Mouse (Mus musculus): ENCODE measurements around the gene Unc13d.
"Not testable (repeated sequence)": the region's sequence is repeated elsewhere in the genome, so short reads cannot be mapped to it uniquely, and the experiment has no call there.

Gene Unc13d

GRCm38 (mm10) chr11:116077446-116078204 is at the start of gene Unc13d:
TSS of gene Unc13d (minus strand) at chr11:116077961.
- DNase-seq (ENCODE audit: low spot score): no peak

DNA sequence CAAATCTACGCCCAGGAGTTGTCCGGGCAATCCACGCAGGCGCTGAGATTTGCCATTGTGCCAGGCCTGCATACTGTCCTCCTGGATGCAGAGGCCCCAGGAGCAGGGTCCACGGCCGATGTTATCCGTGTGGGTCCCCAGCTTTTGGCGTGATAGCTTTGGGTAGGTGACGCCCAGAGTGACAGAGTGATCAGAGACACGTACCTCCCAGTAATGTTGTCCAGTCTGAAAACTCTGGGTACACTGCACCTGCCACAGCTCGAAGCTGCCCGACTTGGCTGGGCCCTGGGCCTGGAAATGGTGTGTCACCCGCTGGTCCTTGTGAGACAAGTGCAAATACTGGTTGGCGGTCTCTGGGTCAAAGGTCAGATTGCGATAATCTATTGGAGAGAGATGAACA is 48.5 kb upstream of the Unc13d start:
- DNase-seq (ENCODE audit: low spot score): no peak

DNA sequence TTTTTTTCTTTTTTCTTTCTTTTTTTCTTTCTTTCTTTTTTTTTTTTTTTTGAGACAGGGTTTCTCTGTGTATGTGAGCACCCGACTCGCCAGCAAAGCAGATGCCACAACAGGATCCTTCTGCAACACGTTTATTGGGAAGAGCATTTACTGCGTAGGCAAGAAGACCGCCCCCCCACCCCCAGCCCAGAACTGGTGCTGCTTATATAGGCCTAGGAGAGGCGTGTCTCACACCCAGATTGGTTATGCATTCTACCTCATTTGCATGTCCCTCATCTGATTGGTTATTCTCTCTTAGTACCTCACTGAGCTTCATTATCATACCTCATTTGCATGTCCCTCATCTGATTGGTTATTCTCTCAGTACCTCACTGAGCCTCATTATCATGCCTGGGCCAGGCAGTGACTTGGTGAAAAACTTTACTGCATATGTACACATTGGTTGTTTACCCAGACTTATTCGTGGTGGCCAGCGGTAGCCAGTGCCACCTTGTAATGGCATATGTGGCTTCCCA is 44.0 kb upstream of the Unc13d start:
- not testable (repeated sequence) for DNase-seq (ENCODE audit: low spot score)

DNA sequence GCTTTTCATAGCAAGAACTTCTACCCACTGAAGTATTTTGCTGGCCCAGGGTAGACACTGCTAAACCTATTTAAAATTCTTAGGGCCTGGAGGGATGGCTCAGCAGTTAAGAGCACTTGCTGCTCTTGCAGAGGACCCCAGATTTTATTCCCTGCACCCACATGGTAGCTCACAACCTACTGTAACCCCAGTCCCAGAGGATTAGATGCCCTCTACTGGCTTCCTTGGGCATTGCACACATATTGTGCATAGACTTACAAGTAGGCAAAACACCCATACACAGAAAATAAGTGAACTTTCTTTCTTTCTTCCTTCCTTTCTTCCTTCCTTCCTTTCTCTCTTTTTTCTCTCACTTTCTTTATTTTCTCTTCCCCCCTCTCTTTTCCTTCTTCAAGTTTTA is 40.1 kb upstream of the Unc13d start:
- DNase-seq (ENCODE audit: low spot score): no peak

DNA sequence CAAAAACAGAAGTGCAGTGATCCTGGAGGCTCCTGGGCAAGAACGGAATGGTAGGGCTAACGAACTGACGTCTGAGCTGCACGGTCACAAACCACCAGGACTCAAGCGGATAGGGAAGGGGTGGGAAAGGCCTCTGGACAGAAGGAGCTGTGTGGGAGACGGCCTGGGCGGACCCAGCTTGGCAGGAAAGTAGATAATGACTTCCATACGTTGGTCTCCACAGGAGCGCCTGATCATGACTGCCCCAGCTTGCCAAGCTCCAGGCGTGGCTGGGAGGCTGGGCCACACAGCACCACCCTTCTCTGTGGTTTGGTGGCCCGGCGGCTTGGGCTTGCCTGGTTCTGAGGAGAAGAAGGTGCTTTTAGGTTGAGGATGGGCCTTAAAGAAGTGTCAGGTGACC is 39.5 kb upstream of the Unc13d start:
- DNase-seq (ENCODE audit: low spot score): no peak

- DNase-seq (ENCODE audit: low spot score): no peak
Measured at GRCm38 (mm10) chr11:116111611-116112203, 33.9 kb upstream of the Unc13d start.

DNA sequence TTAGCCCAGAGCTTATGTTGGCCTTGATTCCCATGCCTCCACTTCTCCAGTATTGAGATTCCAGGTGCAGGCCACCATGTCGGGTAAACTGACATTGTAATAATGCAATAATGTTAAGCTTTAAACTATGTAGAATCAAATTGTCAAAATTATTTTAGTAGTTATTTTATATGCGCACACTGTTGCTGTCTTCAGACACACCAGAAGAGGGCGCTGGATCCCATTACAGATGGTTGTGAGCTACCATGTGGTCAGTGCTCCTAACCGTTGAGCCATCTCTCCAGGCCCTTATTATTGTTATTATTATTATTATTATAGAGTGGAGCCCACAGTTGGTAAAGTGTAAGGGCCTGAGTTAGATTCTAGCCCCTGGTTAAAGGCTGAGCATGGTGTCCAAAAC is 33.3 kb upstream of the Unc13d start:
- no peak for DNase-seq (ENCODE audit: low spot score)

- no peak for DNase-seq (ENCODE audit: low spot score)
Measured at GRCm38 (mm10) chr11:116110540-116110939, 32.8 kb upstream of the Unc13d start.

GRCm38 (mm10) chr11:116110131-116110530 is 32.4 kb upstream of the Unc13d start:
- DNase-seq (ENCODE audit: low spot score): no peak

GRCm38 (mm10) chr11:116109441-116110081 is 31.8 kb upstream of the Unc13d start:
- DNase-seq (ENCODE audit: low spot score): no peak

DNA sequence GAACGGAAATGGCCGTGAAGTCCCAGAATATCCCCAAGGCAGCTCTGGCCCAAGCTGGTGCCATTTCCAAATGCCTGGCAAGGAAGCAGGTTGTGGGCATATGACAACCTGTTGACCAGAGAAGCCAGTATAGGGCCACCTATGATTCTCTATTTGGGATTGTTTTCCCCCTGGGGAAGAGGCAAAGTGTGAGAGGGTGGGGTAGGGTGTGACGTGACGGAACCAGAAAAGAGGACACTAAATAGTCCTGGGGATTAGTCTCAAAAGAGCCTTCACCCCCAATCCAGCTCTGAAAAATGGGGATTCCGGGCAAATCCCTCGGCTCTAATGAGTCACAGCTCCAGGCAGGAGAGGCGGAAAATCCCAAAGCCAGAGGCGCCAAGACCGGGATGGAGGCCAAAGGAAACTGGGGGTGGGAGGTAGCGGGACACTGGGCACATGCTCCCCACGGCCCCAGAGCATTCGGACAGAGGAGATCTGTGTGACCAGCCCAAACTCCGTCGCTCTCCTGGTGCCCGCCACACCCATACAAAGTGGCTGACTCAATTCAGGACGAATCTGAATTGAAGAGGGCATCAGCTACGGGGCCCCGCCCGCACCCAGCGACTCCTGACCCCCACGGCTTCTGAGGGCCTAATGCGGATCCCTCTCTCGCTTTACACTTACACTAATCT is 30.8 kb upstream of the Unc13d start:
- no peak for DNase-seq (ENCODE audit: low spot score)

DNA sequence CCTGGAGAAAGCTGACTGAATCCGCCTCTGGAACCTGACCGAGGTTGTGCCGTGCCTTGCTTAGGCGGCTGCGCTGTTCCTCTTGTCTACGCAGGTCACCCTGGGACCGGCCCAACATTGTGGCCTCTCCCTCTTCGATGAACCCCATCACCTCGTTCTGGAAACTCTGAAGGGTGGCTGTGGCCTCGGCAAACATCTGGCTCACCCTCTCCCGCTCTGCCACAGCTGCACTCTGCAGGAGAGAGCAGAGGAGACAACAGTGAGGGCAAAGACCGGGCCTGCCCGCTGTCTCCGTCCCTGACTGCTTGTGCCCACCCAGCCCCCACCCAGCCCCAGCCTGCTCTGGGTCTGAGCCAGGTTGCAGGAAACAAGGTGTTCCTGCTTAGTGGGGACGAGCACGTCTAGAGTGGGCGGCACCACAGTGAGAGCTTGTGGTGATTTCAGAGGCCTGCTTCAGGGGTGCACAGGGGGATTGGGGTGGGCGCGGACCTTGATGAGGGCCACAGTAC is 30.1 kb upstream of the Unc13d start:
- no peak for DNase-seq (ENCODE audit: low spot score)

GRCm38 (mm10) chr11:116106963-116107776 is 29.4 kb upstream of the Unc13d start:
- DNase-seq (ENCODE audit: low spot score): no peak

DNA sequence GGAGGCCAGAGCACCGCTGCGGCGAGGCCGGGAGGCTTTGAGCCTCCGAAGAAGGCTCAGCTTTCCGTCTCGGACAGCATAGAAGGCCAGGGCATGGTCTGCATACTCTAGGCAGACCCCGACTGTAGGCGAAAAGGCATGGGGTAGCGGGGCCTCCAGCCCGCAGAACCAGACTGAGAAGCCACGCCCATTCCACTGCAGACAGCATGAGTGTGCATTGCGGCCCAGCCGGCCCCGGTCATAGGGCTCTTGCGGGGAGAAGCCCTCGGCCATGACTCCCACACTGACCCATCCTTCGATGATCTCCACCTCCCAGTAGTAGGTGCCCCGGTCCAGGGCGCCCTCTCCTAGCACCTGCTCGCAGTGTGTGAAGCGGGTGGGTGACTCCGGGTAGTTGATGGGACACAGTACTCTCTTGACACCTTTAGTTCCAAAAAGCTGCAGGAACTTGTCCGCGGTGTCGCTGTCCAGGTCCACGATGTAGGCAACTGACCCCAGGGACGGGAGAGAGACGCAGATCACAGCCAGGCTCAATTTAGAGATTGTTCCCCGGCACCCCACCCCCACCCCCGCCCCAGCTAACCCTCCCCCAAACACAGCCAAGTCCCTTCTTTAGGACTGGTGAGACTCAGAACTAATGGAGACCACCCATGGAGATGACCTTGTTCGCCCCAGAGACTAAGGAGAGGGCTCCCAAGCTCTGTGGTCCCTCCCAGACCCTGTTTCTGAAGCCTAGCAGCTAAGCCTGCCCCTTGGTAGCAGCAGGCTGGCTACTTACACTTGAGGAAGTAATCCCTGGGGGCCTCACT is 28.6 kb upstream of the Unc13d start:
- peak; percentile 56 for DNase-seq (ENCODE audit: low spot score)

- DNase-seq (ENCODE audit: low spot score): no peak
Measured at GRCm38 (mm10) chr11:116105065-116105464, 27.3 kb upstream of the Unc13d start.

DNA sequence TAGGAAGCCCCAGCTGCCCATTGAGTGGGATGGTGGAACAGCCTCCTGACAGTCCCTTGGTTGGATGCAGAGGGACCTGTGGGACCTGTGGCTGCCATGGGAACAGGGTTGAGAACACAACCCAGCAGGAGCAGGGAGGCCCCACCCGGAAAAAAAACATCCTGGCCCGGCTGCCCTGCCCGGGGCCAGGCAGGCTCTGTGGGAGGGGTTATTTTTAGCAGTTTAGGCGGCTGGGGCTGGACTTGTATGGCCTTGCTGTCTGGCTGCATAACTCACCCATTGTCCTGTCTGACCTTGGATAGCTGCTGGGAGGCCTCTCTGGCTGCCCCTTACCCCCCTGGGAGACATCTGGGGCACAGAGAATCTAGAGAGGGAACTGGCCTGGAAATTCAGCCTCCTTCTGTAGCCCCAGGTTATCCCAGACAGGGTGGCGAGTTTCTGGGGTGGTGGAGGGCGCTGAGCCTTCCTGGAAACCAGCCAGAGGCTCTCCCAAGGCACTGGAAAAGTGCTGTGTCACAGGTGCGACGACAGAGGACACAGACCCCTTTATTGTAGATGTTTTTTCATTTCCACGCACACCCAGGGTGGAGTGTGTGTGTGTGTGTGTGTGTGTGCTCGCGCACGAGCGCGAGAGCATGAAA is 26.4 kb upstream of the Unc13d start:
- peak; percentile 71 for DNase-seq (ENCODE audit: low spot score)

DNA sequence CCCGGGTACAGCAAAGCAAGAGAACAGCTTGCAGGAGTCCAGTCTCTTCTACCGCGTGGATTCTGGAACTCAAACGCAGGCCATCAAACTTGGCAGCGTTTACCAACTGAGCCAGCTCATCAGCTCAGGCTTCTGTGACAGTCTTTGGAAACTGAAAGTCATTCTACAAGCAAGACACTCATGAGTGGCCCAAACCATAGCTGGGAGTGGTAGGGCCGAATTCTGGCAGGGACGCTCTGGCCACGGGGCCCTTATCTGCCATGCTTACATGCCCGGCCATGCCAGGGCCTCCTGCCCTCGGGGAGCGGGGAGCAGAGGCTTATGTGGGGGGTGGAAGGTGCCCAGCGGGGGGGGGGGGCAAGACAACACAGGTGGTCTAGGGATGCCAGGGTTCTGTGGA is 25.8 kb upstream of the Unc13d start:
- DNase-seq (ENCODE audit: low spot score): no peak

DNA sequence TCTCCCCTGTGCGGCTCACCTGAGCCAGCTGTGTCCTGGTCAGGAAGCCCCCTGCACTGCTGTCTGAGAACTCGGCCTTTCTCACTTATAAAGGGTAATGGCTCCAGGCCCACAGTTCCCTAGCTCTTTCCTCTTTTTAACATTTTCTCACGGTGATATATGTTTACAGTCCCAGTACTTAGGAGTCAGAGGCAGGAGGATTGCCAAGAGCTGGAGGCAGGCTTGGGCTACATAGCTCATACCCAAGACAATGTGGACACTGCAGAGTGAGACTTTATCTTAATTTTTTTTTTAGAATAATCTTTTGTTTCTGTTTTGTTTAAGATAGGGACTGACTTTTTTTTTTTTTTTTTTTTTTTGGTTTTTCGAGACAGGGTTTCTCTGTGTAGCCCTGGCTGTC is 24.7 kb upstream of the Unc13d start:
- no peak for DNase-seq (ENCODE audit: low spot score)

DNA sequence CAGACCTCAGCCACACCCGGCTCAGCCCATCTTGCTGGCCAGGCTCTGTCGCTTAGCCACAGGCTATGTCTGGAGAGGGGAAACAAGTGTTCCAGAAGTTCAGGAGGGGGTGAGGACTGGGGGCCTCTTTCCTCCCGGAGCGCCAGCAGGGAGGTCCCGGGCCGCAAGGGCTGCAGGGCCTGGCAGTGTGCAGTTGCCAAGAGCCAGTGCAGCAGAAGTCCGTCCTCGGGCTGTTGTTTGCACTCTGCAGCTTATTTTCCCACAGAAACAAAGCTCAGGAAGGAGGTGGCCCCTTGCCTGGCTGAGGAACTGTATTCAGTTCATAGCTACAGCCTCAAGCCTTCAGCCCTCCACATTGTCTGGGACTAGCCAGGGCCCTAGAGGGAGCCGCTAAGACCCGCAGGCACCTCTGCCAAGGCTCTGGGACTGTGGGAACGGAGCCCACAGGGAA is 24.2 kb upstream of the Unc13d start:
- DNase-seq (ENCODE audit: low spot score): peak; percentile 44

DNA sequence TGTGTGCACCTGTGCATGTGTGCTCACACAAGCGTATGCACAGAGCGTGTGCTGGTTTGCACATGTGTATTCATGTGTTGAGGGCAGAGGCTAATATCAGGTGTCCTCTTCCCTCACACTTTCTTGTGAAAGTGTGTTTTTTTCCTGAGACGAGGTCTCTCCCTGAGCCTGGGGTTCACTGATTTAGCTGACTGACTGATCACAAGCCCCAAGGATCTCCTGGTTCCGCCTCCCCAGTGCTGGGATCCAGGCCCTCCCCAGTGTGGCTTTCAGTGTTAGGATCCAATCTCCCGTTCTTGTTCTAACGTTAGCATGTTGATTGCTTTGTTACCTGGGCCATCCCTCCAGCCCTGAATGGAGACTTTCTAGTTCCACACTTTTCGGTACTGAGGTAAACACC is 23.1 kb upstream of the Unc13d start:
- no peak for DNase-seq (ENCODE audit: low spot score)
